12 mouse cellular contexts compared by ENCODE assay signal in genomic region chr12:93006844-93007365, GRCm38 (mm10).
DNase-seq lines count a peak whose midpoint lies in the region; TF ChIP-seq lines count a peak whose summit lies in the region.
"Had no signal": no experiment of that assay in that cellular context is flagged by ENCODE, and none has a peak within 500 bp of the region (broad histone marks: within the 10 kb centered on the region; RNA-seq: fewer than 3 reads in every experiment).

No protein-coding gene starts in this region.

- no peak overlapping the region for H3K27ac ChIP-seq in layer of hippocampus, adult 2 months
- H3K27ac ChIP-seq: heart, embryonic 15.5 days had no signal

- TF ChIP-seq CTCF in layer of hippocampus, adult 2 months (conservative IDR thresholded peaks at IDR 0.05), result peak; percentile 50

- no peak overlapping the region for H3K4me3 ChIP-seq in layer of hippocampus, adult 2 months
- H3K4me3 ChIP-seq: heart, embryonic 15.5 days had no signal

- no peak for DNase-seq in layer of hippocampus, adult 2 months (ENCODE audit: low spot score in 2 of 2)
- no peak for DNase-seq in layer of hippocampus, adult 9-11 months
- DNase-seq in Muller cell, postnatal 12 days (ENCODE audit: inconsistent ontology term), result peak; percentile 5
- DNase-seq in embryo, embryonic 11.5 days (ENCODE audit: low read depth, low spot score), result peak; percentile 23
- peak; percentile 25 for DNase-seq in retina, embryonic 14.5 days (ENCODE audit: low spot score)
- no peak for DNase-seq in adrenal gland, adult 8-10 months
- DNase-seq in heart, adult 18-20 months, result no peak
- DNase-seq: cerebellum, postnatal 36 days; gastrocnemius, postnatal 36 days; lung, postnatal 36 days; right cerebral cortex, postnatal 4 days had no signal

Comparison
In these comparisons a context has a peak if more than half of its experiments do, and no peak if none do; other contexts are left out.
1. DNase-seq: peak in Muller cell, postnatal 12 days (single experiment), embryo, embryonic 11.5 days (single experiment) and retina, embryonic 14.5 days (single experiment); none in layer of hippocampus, adult 2 months (0 of 2), layer of hippocampus, adult 9-11 months (single experiment), adrenal gland, adult 8-10 months (single experiment) and heart, adult 18-20 months (0 of 2).